Mouse (Mus musculus) activated CD4-positive, CD25-positive, alpha-beta regulatory T cell, adult 4 months (primary cell): Measurements from ENCODE around the gene Gm6890. TPM values are rescaled to one million over a fixed set of nuclear protein-coding genes. Genes with fewer than 3 reads are reported as not detected.
"Not testable (repeated sequence)": the region's sequence is repeated elsewhere in the genome, so short reads cannot be mapped to it uniquely, and the experiment has no call there.

ENCODE experiments used
- ATAC-seq: one replicate; pipeline ENCODE4 v1.8.0; 2017
- polyA plus RNA-seq, 2 experiments: library from polyadenylated mRNA; unstranded; fragments of 100-300 nt; shearing (Covaris generic); gene quantifications; one replicate each; pipeline ENCODE4 v1.2.1; 2017

Gene Gm6890
- polyA plus RNA-seq = not detected

- ATAC-seq = not testable (repeated sequence)
Observed at GRCm38 (mm10) chrX:74740627-74741026, at the start of gene Gm6890. Gene Gm6890 (plus strand): TSS chrX:74740927.

GRCm38 (mm10) chrX:74726195-74726594, 14.5 kb upstream of the Gm6890 start:
- ATAC-seq = peak; percentile 57

- not testable (repeated sequence) for ATAC-seq
Observed at GRCm38 (mm10) chrX:74770715-74771114, 30.0 kb downstream of the Gm6890 start.

Other genes starting within 250 kb of the Gm6890 start
- not detected for gene Olfr1326-ps1, start 166.0 kb upstream of the Gm6890 start, polyA plus RNA-seq
- not detected for gene Olfr1325, start 148.2 kb upstream of the Gm6890 start, polyA plus RNA-seq
- gene Gm5640, start 95.3 kb upstream of the Gm6890 start, polyA plus RNA-seq = not detected
- gene Gm5936, start 96.3 kb downstream of the Gm6890 start, polyA plus RNA-seq = not detected